Mouse (Mus musculus) lung, embryonic 15.5 days (tissue): Measurements from ENCODE around the gene Rasa2. TPM values are rescaled to one million over a fixed set of nuclear protein-coding genes. Genes with fewer than 3 reads are reported as not detected.
"Not testable (repeated sequence)": the region's sequence is repeated elsewhere in the genome, so short reads cannot be mapped to it uniquely, and the experiment has no call there.

ENCODE experiments used
- ATAC-seq: fragments of 200-750 bp; cut with Nextera tagmentation; 2 replicates; pipeline ENCODE4 v1.8.0; 2017; ENCODE audit warnings: moderate number of reproducible peaks, borderline replicate concordance; ENCODE audit not compliant: low FRiP score, low TSS enrichment; ENCODE audit errors: extremely low read depth
- H3K27ac ChIP-seq: fragments of 300-500 bp; sonication (generic); 2 replicates; pipeline ENCODE4 v1.5.1; 2015; ENCODE audit warnings: moderate library complexity, mild to moderate bottlenecking, inconsistent platforms
- H3K27me3 ChIP-seq: fragments of 300-500 bp; sonication (generic); 2 replicates; pipeline ENCODE4 v1.6.1; 2015; ENCODE audit warnings: inconsistent platforms
- H3K36me3 ChIP-seq: fragments of 300-500 bp; sonication (generic); 2 replicates; pipeline ENCODE4 v1.6.1; 2015; ENCODE audit warnings: inconsistent platforms
- H3K4me1 ChIP-seq: fragments of 300-500 bp; sonication (generic); 2 replicates; pipeline ENCODE4 v1.6.1; 2015; ENCODE audit warnings: inconsistent platforms
- H3K4me2 ChIP-seq: fragments of 300-500 bp; sonication (generic); 2 replicates; pipeline ENCODE4 v1.6.1; 2015; ENCODE audit warnings: inconsistent platforms, mild to moderate bottlenecking, moderate library complexity
- H3K4me3 ChIP-seq: fragments of 300-500 bp; sonication (generic); 2 replicates; pipeline ENCODE4 v1.5.1; 2015; ENCODE audit warnings: mild to moderate bottlenecking, inconsistent platforms
- H3K9ac ChIP-seq: fragments of 300-500 bp; sonication (generic); 2 replicates; pipeline ENCODE4 v1.6.1; 2015; ENCODE audit warnings: inconsistent platforms
- H3K9me3 ChIP-seq: fragments of 300-500 bp; sonication (generic); 2 replicates; pipeline ENCODE4 v1.6.1; 2016; ENCODE audit warnings: inconsistent platforms
- WGBS: fragments of 180-500 bp; shearing (Covaris S2); methylation state at CpG from one replicate; pipeline ENCODE4 v1.1.7; 2015; 5-methylcytosine and 5-hydroxymethylcytosine counted together
- polyA plus RNA-seq: library from polyadenylated mRNA; unstranded; fragments of >200 nt; fragmentation: Nextera tagmentation; extraction: Ambion mirVana; gene quantifications from 2 replicates; pipeline ENCODE4 v1.2.1, GENCODE M21; 2015

Rasa2 gene
- polyA plus RNA-seq, 1 experiment from 2014 or later: 19.9 TPM

- Histone ChIP-seq H3K36me3 (peaks cover 7% of the 10 kb centered on the region), H3K4me1 (peaks cover 37% of the 10 kb centered on the region), H3K9ac (peak overlapping the region; percentile 60), H3K4me3 (peak overlapping the region; percentile 52), H3K27me3 (no peaks in the 10 kb centered on the region), H3K27ac (peak overlapping the region; percentile 50), H3K4me2 (peak overlapping the region; percentile 77), H3K9me3 (no peaks in the 10 kb centered on the region)
- ATAC-seq: peak; percentile 92
- WGBS: 16% methylated on average over 37 of the region's 37 CpGs
These were observed 94.4 kb downstream of the Rasa2 start for GRCm38 (mm10) chr9:96536895-96537614.

- H3K36me3 ChIP-seq, H3K9ac ChIP-seq, H3K27me3 ChIP-seq, H3K4me2 ChIP-seq, H3K27ac ChIP-seq, ATAC-seq, H3K9me3 ChIP-seq, H3K4me3 ChIP-seq: not testable (repeated sequence)
- WGBS: 88% methylated on average over 4 of the region's 4 CpGs
- peaks cover 42% of the 10 kb centered on the region for H3K4me1 ChIP-seq
These were observed 95.3 kb downstream of the Rasa2 start for GRCm38 (mm10) chr9:96536093-96536492.

- Histone ChIP-seq H3K36me3 (no peaks in the 10 kb centered on the region), H3K9ac (no peak overlapping the region), H3K27me3 (no peaks in the 10 kb centered on the region), H3K4me1 (peaks cover 48% of the 10 kb centered on the region), H3K4me3 (no peak overlapping the region), H3K4me2 (no peak overlapping the region), H3K9me3 (no peaks in the 10 kb centered on the region), H3K27ac (no peak overlapping the region)
- no peak for ATAC-seq
- 88% methylated on average over 6 of the region's 6 CpGs for WGBS
These were observed 96.0 kb downstream of the Rasa2 start for GRCm38 (mm10) chr9:96535431-96535830.

- no peak for ATAC-seq
- Histone ChIP-seq H3K36me3 (no peaks in the 10 kb centered on the region), H3K4me1 (peaks cover 55% of the 10 kb centered on the region), H3K27me3 (no peaks in the 10 kb centered on the region), H3K9me3 (no peaks in the 10 kb centered on the region), H3K4me3 (no peak overlapping the region), H3K27ac (0 out of 2 replicates have a peak overlapping the region, but pooled peaks have one; percentile 59), H3K9ac (no peak overlapping the region), H3K4me2 (no peak overlapping the region)
- 85% methylated on average over 4 of the region's 4 CpGs for WGBS
These were observed 97.2 kb downstream of the Rasa2 start for GRCm38 (mm10) chr9:96534256-96534655.

GRCm38 (mm10) chr9:96533476-96533875 lies 97.9 kb downstream of the Rasa2 start:
- peak overlapping the region; percentile 59 for H3K27ac ChIP-seq
- no peak overlapping the region for H3K4me3 ChIP-seq
- no peaks in the 10 kb centered on the region for H3K36me3 ChIP-seq
- H3K9me3 ChIP-seq: no peaks in the 10 kb centered on the region
- H3K4me2 ChIP-seq: no peak overlapping the region
- no peak overlapping the region for H3K9ac ChIP-seq
- peaks cover 52% of the 10 kb centered on the region for H3K4me1 ChIP-seq
- ATAC-seq: no peak
- no peaks in the 10 kb centered on the region for H3K27me3 ChIP-seq
- WGBS: 49% methylated on average over 6 of the region's 6 CpGs

GRCm38 (mm10) chr9:96532531-96532930 lies 98.9 kb downstream of the Rasa2 start:
- no peaks in the 10 kb centered on the region for H3K9me3 ChIP-seq
- no peak overlapping the region for H3K4me3 ChIP-seq
- no peak for ATAC-seq
- WGBS: 37% methylated on average over 4 of the region's 4 CpGs
- peak overlapping the region; percentile 59 for H3K27ac ChIP-seq
- H3K4me2 ChIP-seq: no peak overlapping the region
- no peak overlapping the region for H3K9ac ChIP-seq
- H3K27me3 ChIP-seq: no peaks in the 10 kb centered on the region
- no peaks in the 10 kb centered on the region for H3K36me3 ChIP-seq
- peaks cover 50% of the 10 kb centered on the region for H3K4me1 ChIP-seq

GRCm38 (mm10) chr9:96530674-96531081 lies 100.7 kb downstream of the Rasa2 start:
- peaks cover 37% of the 10 kb centered on the region for H3K4me1 ChIP-seq
- 0 out of 2 replicates have a peak overlapping the region, but pooled peaks have one; percentile 7 for H3K4me2 ChIP-seq
- H3K4me3 ChIP-seq: no peak overlapping the region
- 39% methylated on average over 11 of the region's 11 CpGs for WGBS
- H3K9me3 ChIP-seq: no peaks in the 10 kb centered on the region
- no peaks in the 10 kb centered on the region for H3K27me3 ChIP-seq
- no peak overlapping the region for H3K9ac ChIP-seq
- ATAC-seq: no peak
- no peaks in the 10 kb centered on the region for H3K36me3 ChIP-seq
- peak overlapping the region; percentile 59 for H3K27ac ChIP-seq

- Histone ChIP-seq H3K9ac (no peak overlapping the region), H3K4me1 (peaks cover 37% of the 10 kb centered on the region), H3K36me3 (no peaks in the 10 kb centered on the region), H3K4me3 (no peak overlapping the region), H3K4me2 (no peak overlapping the region), H3K27me3 (no peaks in the 10 kb centered on the region), H3K9me3 (no peaks in the 10 kb centered on the region), H3K27ac (peak overlapping the region; percentile 59)
- no peak for ATAC-seq
- 65% methylated on average over 10 of the region's 10 CpGs for WGBS
These were observed 101.3 kb downstream of the Rasa2 start for GRCm38 (mm10) chr9:96529961-96530673.

GRCm38 (mm10) chr9:96526011-96526410 lies 105.4 kb downstream of the Rasa2 start:
- H3K9me3 ChIP-seq: no peaks in the 10 kb centered on the region
- 77% methylated on average over 4 of the region's 4 CpGs for WGBS
- H3K4me2 ChIP-seq: no peak overlapping the region
- no peak overlapping the region for H3K27ac ChIP-seq
- no peaks in the 10 kb centered on the region for H3K27me3 ChIP-seq
- H3K4me3 ChIP-seq: no peak overlapping the region
- no peak for ATAC-seq
- H3K36me3 ChIP-seq: no peaks in the 10 kb centered on the region
- no peak overlapping the region for H3K9ac ChIP-seq
- H3K4me1 ChIP-seq: peaks cover 13% of the 10 kb centered on the region

GRCm38 (mm10) chr9:96524972-96525506 lies 106.4 kb downstream of the Rasa2 start, which contains the start of gene Gm28729:
Gene Gm28729, minus strand, starts transcription at chr9:96525264.
- Histone ChIP-seq H3K9me3 (no peaks in the 10 kb centered on the region), H3K4me2 (no peak within 1 kb of the TSS), H3K9ac (no peak within 1 kb of the TSS), H3K27ac (no peak within 1 kb of the TSS), H3K4me3 (no peak within 1 kb of the TSS), H3K27me3 (no peaks in the 10 kb centered on the region), H3K4me1 (peaks cover 3% of the 10 kb centered on the region), H3K36me3 (no peaks in the 10 kb centered on the region)
- 0 out of 2 replicates have a peak, but pooled peaks have one; percentile 35 for ATAC-seq
- WGBS: 43% methylated on average over 12 of the region's 12 CpGs

GRCm38 (mm10) chr9:96523148-96523547 lies 108.3 kb downstream of the Rasa2 start:
- no peak overlapping the region for H3K9ac ChIP-seq
- 84% methylated on average over 5 of the region's 5 CpGs for WGBS

GRCm38 (mm10) chr9:96521574-96521973 lies 109.8 kb downstream of the Rasa2 start:
- not testable (repeated sequence) for H3K36me3 ChIP-seq, H3K9me3 ChIP-seq, ATAC-seq, H3K4me3 ChIP-seq, H3K9ac ChIP-seq, H3K27ac ChIP-seq, H3K27me3 ChIP-seq, H3K4me1 ChIP-seq, H3K4me2 ChIP-seq
- WGBS: 77% methylated on average over 2 of the region's 2 CpGs

More at GRCm38 (mm10) chr9:96523148-96523547, 108.3 kb downstream of the Rasa2 start:
- Histone ChIP-seq H3K36me3 (no peaks in the 10 kb centered on the region), H3K9me3 (no peaks in the 10 kb centered on the region), H3K27me3 (no peaks in the 10 kb centered on the region), H3K27ac (no peak overlapping the region), H3K4me1 (no peaks in the 10 kb centered on the region), H3K4me2 (no peak overlapping the region), H3K4me3 (no peak overlapping the region)
- no peak for ATAC-seq
